Comparison of ENCODE assay signal across 8 mouse cellular contexts in genomic region chr11:115514238-115514663, GRCm38 (mm10). TPM values are rescaled to one million over a fixed set of nuclear protein-coding genes. Genes with fewer than 3 reads are reported as not detected.
DNase-seq lines count a peak whose midpoint lies in the region; ATAC-seq and TF ChIP-seq lines count a peak whose summit lies in the region.

Gene Jpt1, minus strand, starts transcription at chr11:115514387.

- peak; percentile 98 for DNase-seq in A20 (ENCODE audit: low read depth, low spot score)
- DNase-seq in heart, adult 9 months (ENCODE audit: low spot score in 2 of 2): peak; percentile 99 to 100
- DNase-seq in monocyte, adult 2 months (ENCODE audit: low read depth in 1 of 2, low spot score in 2 of 2): peak; percentile 89 to 92
- DNase-seq in spleen, postnatal 36 days (ENCODE audit: low spot score in 2 of 2): peak; percentile 96 to 98

- H3K27ac ChIP-seq in bone marrow macrophage, adult 2 months (ENCODE audit: insufficient read depth, low read depth, low read length): peak within 1 kb of the TSS; percentile 76
- 0 out of 2 replicates have a peak within 1 kb of the TSS, but pooled peaks have one; percentile 16 for H3K27ac ChIP-seq in embryonic fibroblast, embryonic 13.5 days (ENCODE audit: insufficient read depth, low read length)
- H3K27ac ChIP-seq in kidney, embryonic 14.5 days (ENCODE audit: low read depth, low read length): peak within 1 kb of the TSS; percentile 90
- peak within 1 kb of the TSS; percentile 87 for H3K27ac ChIP-seq in limb, embryonic 15.5 days

- ATAC-seq in kidney, embryonic 14.5 days (ENCODE audit: low FRiP score, low TSS enrichment): peak; percentile 97
- peak; percentile 96 for ATAC-seq in limb, embryonic 15.5 days (ENCODE audit: insufficient number of reproducible peaks, low FRiP score, low TSS enrichment, low read depth)

- H3K36me3 ChIP-seq in kidney, embryonic 14.5 days (ENCODE audit: control insufficient read depth, insufficient read depth, low read length): no peaks in the 10 kb centered on the region
- H3K36me3 ChIP-seq in limb, embryonic 15.5 days: no peaks in the 10 kb centered on the region

- H3K27me3 ChIP-seq in kidney, embryonic 14.5 days (ENCODE audit: control insufficient read depth, insufficient read depth, low read length): no peaks in the 10 kb centered on the region
- no peaks in the 10 kb centered on the region for H3K27me3 ChIP-seq in limb, embryonic 15.5 days

- H3K4me3 ChIP-seq in bone marrow macrophage, adult 2 months (ENCODE audit: insufficient read depth, low read length): peak within 1 kb of the TSS; percentile 99
- peak within 1 kb of the TSS; percentile 91 for H3K4me3 ChIP-seq in embryonic fibroblast, embryonic 13.5 days (ENCODE audit: insufficient read depth, low read length)
- peak within 1 kb of the TSS; percentile 100 for H3K4me3 ChIP-seq in kidney, embryonic 14.5 days (ENCODE audit: low read length)
- peak within 1 kb of the TSS; percentile 99 for H3K4me3 ChIP-seq in limb, embryonic 15.5 days

- peak within 1 kb of the TSS; percentile 69 for H3K4me2 ChIP-seq in kidney, embryonic 14.5 days (replicated peaks; ENCODE audit: low read depth, low read length)
- peak within 1 kb of the TSS; percentile 75 for H3K4me2 ChIP-seq in limb, embryonic 15.5 days

- TF ChIP-seq CTCF in bone marrow macrophage, adult 2 months (IDR thresholded peaks at IDR 0.05; ENCODE audit: low read depth, low read length): no peak
- no peak for TF ChIP-seq CTCF in embryonic fibroblast, embryonic 13.5 days (IDR thresholded peaks at IDR 0.05; ENCODE audit: borderline replicate concordance, insufficient read depth, low read length)

- WGBS in kidney, embryonic 14.5 days: under 1% methylated on average over 24 of the region's 24 CpGs
- WGBS in limb, embryonic 15.5 days: 0% methylated on average over 24 of the region's 24 CpGs

- H3K9ac ChIP-seq in kidney, embryonic 14.5 days (ENCODE audit: low read depth, low read length): peak within 1 kb of the TSS; percentile 97
- peak within 1 kb of the TSS; percentile 89 for H3K9ac ChIP-seq in limb, embryonic 15.5 days

- peaks cover 31% of the 10 kb centered on the region for H3K4me1 ChIP-seq in bone marrow macrophage, adult 2 months (ENCODE audit: control insufficient read depth, insufficient read depth, low read length)
- H3K4me1 ChIP-seq in embryonic fibroblast, embryonic 13.5 days (ENCODE audit: control insufficient read depth, insufficient read depth, low read length): peaks cover 6% of the 10 kb centered on the region
- peaks cover 32% of the 10 kb centered on the region for H3K4me1 ChIP-seq in kidney, embryonic 14.5 days (ENCODE audit: control insufficient read depth, insufficient read depth, low read length)
- peaks cover 37% of the 10 kb centered on the region for H3K4me1 ChIP-seq in limb, embryonic 15.5 days

- no peaks in the 10 kb centered on the region for H3K9me3 ChIP-seq in kidney, embryonic 14.5 days (ENCODE audit: control insufficient read depth, low read length)
- H3K9me3 ChIP-seq in limb, embryonic 15.5 days: no peaks in the 10 kb centered on the region

- peak; percentile 98 for TF ChIP-seq POLR2A in bone marrow macrophage, adult 2 months (IDR thresholded peaks at IDR 0.05; ENCODE audit: borderline replicate concordance, low read depth, low read length)
- TF ChIP-seq POLR2A in embryonic fibroblast, embryonic 13.5 days (IDR thresholded peaks at IDR 0.05; ENCODE audit: low read depth, low read length): peak; percentile 99

RNA-seq across cellular contexts. Expression of gene Jpt1, which starts in this region (rescaled TPM):
- polyA plus RNA-seq in bone marrow macrophage, adult 2 months (2012; ENCODE audit: insufficient read depth, insufficient read length, missing spikeins): 166 and 168 TPM in 2 replicates
- polyA plus RNA-seq in embryonic fibroblast, embryonic 13.5 days (2011; ENCODE audit: insufficient read length, low read depth, missing spikeins): 141 and 164 TPM in 2 replicates
- polyA plus RNA-seq in kidney, embryonic 14.5 days (2014; fragmentation: Nextera tagmentation; extraction: Ambion mirVana): 487 and 524 TPM in 2 replicates
- 495 and 589 TPM in 2 replicates for polyA plus RNA-seq in limb, embryonic 15.5 days (2015; fragmentation: Nextera tagmentation; extraction: Ambion mirVana)

Comparison
In these comparisons a context has a peak if more than half of its experiments do, and no peak if none do; other contexts are left out.
1. Peak in every context shown above with its lines: DNase-seq, ATAC-seq, H3K4me3 ChIP-seq and H3K27ac ChIP-seq.
2. H3K27ac ChIP-seq: peak in every context shown above with its lines; median percentile 90 in kidney, embryonic 14.5 days; 87 in limb, embryonic 15.5 days; 76 in bone marrow macrophage, adult 2 months; 16 in embryonic fibroblast, embryonic 13.5 days.